Mouse (Mus musculus): Measurements from ENCODE around the gene Omg.

GRCm38 (mm10) chr11:79529736-79530135, 25.9 kb upstream of the Omg start:
- TF ChIP-seq CTCF (IDR thresholded peaks at IDR 0.05; ENCODE audit: low read depth) (no peak), EP300 (IDR thresholded peaks at IDR 0.05; ENCODE audit: low read depth) (no peak)
